9 mouse cellular contexts compared by ENCODE assay signal in genomic region chr6:30175918-30176421, GRCm38 (mm10).
DNase-seq lines count a peak whose midpoint lies in the region; ATAC-seq and TF ChIP-seq lines count a peak whose summit lies in the region.
"Had no signal": no experiment of that assay in that cellular context is flagged by ENCODE, and none has a peak within 500 bp of the region (broad histone marks: within the 10 kb centered on the region; RNA-seq: fewer than 3 reads in every experiment).

No protein-coding gene starts in this region.

- DNase-seq in lung, postnatal 0 days (ENCODE audit: low spot score), result no peak
- no peak for DNase-seq in lung, postnatal 4 days
- peak; percentile 24 for DNase-seq in splenic B cell, adult 2 months (ENCODE audit: low read depth, low spot score)
- DNase-seq in left cerebral cortex, postnatal 36 days (ENCODE audit: low spot score in 2 of 2), result no peak
- DNase-seq in layer of hippocampus, postnatal 25 days (ENCODE audit: extremely low spot score in 1 of 2, low spot score in 1 of 2), result no peak
- DNase-seq in frontal cortex, postnatal 14 days (ENCODE audit: low spot score in 2 of 2), result no peak

- ATAC-seq in lung, postnatal 0 days, result no peak
- ATAC-seq in embryonic facial prominence, embryonic 15.5 days (ENCODE audit: insufficient number of reproducible peaks, low FRiP score, low TSS enrichment, low read depth), result no peak
- ATAC-seq in intestine, postnatal 0 days, result no peak

- no peak for TF ChIP-seq CTCF in lung, postnatal 0 days (IDR thresholded peaks at IDR 0.05)
- no peak for TF ChIP-seq CTCF in intestine, postnatal 0 days (IDR thresholded peaks at IDR 0.05; ENCODE audit: low read depth)

- H3K27me3 ChIP-seq in lung, postnatal 0 days (replicated peaks; ENCODE audit: insufficient read depth, low read length), result peaks cover 95% of the 10 kb centered on the region
- peaks cover 98% of the 10 kb centered on the region for H3K27me3 ChIP-seq in embryonic facial prominence, embryonic 15.5 days
- H3K27me3 ChIP-seq in intestine, postnatal 0 days (replicated peaks; ENCODE audit: control insufficient read depth, insufficient read depth, low read length), result peaks cover 98% of the 10 kb centered on the region
- peaks cover 4% of the 10 kb centered on the region; the same call in 1 of the 2 replicates for H3K27me3 ChIP-seq in splenic B cell, adult 2 months (ENCODE audit: control insufficient read depth, insufficient read depth, low read length, poor library complexity, severe bottlenecking)

- H3K9me3 ChIP-seq in lung, postnatal 0 days (ENCODE audit: low read length), result no peaks in the 10 kb centered on the region
- H3K9me3 ChIP-seq in embryonic facial prominence, embryonic 15.5 days (replicated peaks), result no peaks in the 10 kb centered on the region
- no peaks in the 10 kb centered on the region for H3K9me3 ChIP-seq in intestine, postnatal 0 days (ENCODE audit: control insufficient read depth)

- H3K4me2 ChIP-seq in lung, postnatal 0 days (replicated peaks; ENCODE audit: low read depth, low read length), result peak overlapping the region; percentile 59
- peak overlapping the region; percentile 55 for H3K4me2 ChIP-seq in embryonic facial prominence, embryonic 15.5 days (replicated peaks)
- peak overlapping the region; percentile 85 for H3K4me2 ChIP-seq in intestine, postnatal 0 days (replicated peaks; ENCODE audit: low read depth)

- TF ChIP-seq EP300 in lung, postnatal 0 days (IDR thresholded peaks at IDR 0.05), result no peak

- H3K9ac ChIP-seq in lung, postnatal 0 days (replicated peaks; ENCODE audit: low read depth), result no peak overlapping the region
- H3K9ac ChIP-seq in embryonic facial prominence, embryonic 15.5 days, result no peak overlapping the region
- no peak overlapping the region for H3K9ac ChIP-seq in intestine, postnatal 0 days (ENCODE audit: low read depth, low read length)

- peaks cover 14% of the 10 kb centered on the region; the same call in 1 of the 2 replicates for H3K4me1 ChIP-seq in lung, postnatal 0 days (ENCODE audit: insufficient read depth, low read depth, low read length)
- peaks cover 63% of the 10 kb centered on the region for H3K4me1 ChIP-seq in embryonic facial prominence, embryonic 15.5 days
- H3K4me1 ChIP-seq in intestine, postnatal 0 days (replicated peaks; ENCODE audit: control insufficient read depth, insufficient read depth, low read length), result no peaks in the 10 kb centered on the region

- intact Hi-C loops in left cerebral cortex, postnatal 36 days (cut with DNase I), result no loop called here

- 1% methylated on average over 27 of the region's 28 CpGs for WGBS in lung, postnatal 0 days
- WGBS in embryonic facial prominence, embryonic 15.5 days, result 2% methylated on average over 28 of the region's 28 CpGs
- 2% methylated on average over 28 of the region's 28 CpGs for whole genome bisulfite sequencing in intestine, postnatal 0 days

- H3K27ac ChIP-seq in lung, postnatal 0 days (ENCODE audit: low read length), result no peak overlapping the region
- H3K27ac ChIP-seq in embryonic facial prominence, embryonic 15.5 days (replicated peaks), result no peak overlapping the region
- no peak overlapping the region for H3K27ac ChIP-seq in intestine, postnatal 0 days (ENCODE audit: low read depth, low read length)
- H3K27ac ChIP-seq: macrophage had no signal

- H3K36me3 ChIP-seq in lung, postnatal 0 days (ENCODE audit: insufficient read depth, low read length), result no peaks in the 10 kb centered on the region
- no peaks in the 10 kb centered on the region for H3K36me3 ChIP-seq in embryonic facial prominence, embryonic 15.5 days
- H3K36me3 ChIP-seq in intestine, postnatal 0 days (ENCODE audit: control insufficient read depth, insufficient read depth), result no peaks in the 10 kb centered on the region
- H3K36me3 ChIP-seq in splenic B cell, adult 2 months (ENCODE audit: control insufficient read depth, insufficient read depth, low read length, poor library complexity, severe bottlenecking), result no peaks in the 10 kb centered on the region

- H3K4me3 ChIP-seq in lung, postnatal 0 days (ENCODE audit: low read depth, low read length), result peak overlapping the region; percentile 30
- peak overlapping the region; percentile 49 for H3K4me3 ChIP-seq in embryonic facial prominence, embryonic 15.5 days (replicated peaks)
- H3K4me3 ChIP-seq in intestine, postnatal 0 days (ENCODE audit: low read depth, low read length), result peak overlapping the region; percentile 57
